Mouse (Mus musculus): ENCODE results near the gene Adgrf5. TPM values are rescaled to one million over a fixed set of nuclear protein-coding genes. Genes with fewer than 3 reads are reported as not detected.
"Not testable (repeated sequence)": the region's sequence is repeated elsewhere in the genome, so short reads cannot be mapped to it uniquely, and the experiment has no call there.

Gene Adgrf5
- polyA plus RNA-seq, 1 experiment from 2014 or later: 18.8 TPM

- no peak overlapping the region for H3K4me3 ChIP-seq (ENCODE audit: low read depth, low read length)
- TF ChIP-seq CTCF (IDR thresholded peaks at IDR 0.05; ENCODE audit: low read depth): no peak
- H3K27ac ChIP-seq (ENCODE audit: low read depth): no peak overlapping the region
- H3K4me2 ChIP-seq: no peak overlapping the region
- no peak for DNase-seq
- no peaks in the 10 kb centered on the region for H3K36me3 ChIP-seq (ENCODE audit: insufficient read depth)
- H3K9me3 ChIP-seq (ENCODE audit: low read depth, low read length): no peaks in the 10 kb centered on the region
- no peaks in the 10 kb centered on the region for H3K27me3 ChIP-seq (ENCODE audit: insufficient read depth, low read length)
- H3K4me1 ChIP-seq (ENCODE audit: insufficient read depth): no peaks in the 10 kb centered on the region
- ATAC-seq (ENCODE audit: insufficient read depth): no peak
- no peak overlapping the region for H3K9ac ChIP-seq
Measured at GRCm38 (mm10) chr17:43477621-43478020, 117.4 kb downstream of the Adgrf5 start.

DNA sequence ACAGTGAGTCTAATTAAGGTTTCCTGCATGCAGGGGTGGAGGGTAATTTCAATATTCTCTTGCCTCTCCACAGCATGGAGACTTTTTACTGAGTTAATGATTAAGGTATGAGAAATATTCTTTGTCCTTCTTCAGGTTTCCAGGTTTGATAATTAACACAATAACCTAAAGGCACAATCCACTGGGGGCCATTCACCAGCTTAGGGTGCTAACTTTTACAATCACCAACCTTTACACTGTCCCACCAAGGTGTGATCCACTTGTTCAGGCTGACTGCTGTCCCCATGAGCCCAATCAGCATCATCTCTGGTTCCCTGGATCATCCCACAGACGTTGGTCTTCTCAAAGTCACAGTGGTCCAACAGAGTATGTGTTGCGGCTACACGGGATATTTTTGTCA is 125.7 kb downstream of the Adgrf5 start:
- no peak for ATAC-seq (ENCODE audit: insufficient read depth)

DNA sequence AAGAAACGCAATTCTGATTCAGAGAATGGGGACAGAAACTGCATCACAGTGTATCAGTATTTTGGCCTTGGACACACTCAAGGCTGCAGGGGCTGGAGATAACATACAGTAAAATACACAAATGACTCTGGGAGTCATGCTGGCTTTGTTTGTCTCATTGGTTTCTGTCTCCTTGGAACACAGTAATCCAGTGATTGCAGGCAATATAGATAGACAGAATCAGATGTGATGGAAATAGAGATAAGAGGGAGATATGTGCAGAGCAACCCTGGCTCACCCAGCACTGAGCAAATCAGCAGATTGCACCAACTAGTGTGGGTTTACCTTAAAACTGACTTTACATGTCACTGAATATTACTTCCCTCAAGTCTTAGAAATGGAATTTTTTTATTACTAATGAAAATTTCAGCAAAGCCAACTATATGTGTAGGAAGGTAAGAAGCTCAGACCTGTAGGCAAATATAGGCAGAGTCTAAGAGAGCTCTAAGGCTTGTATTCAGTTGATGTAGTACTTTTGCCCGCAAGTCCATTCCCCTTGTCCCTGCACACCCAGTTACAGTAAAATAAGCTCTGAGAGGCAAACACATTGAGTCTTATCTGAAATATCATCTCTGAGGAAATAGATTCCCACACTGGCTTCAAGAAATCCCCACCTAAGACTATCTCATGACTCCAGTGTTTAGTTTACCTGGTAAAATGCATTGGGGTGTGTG is 128.3 kb downstream of the Adgrf5 start:
- Histone ChIP-seq H3K27me3 (ENCODE audit: insufficient read depth, low read length) (no peaks in the 10 kb centered on the region), H3K4me1 (ENCODE audit: insufficient read depth) (no peaks in the 10 kb centered on the region), H3K4me2 (no peak overlapping the region), H3K9ac (no peak overlapping the region), H3K27ac (ENCODE audit: low read depth) (no peak overlapping the region), H3K36me3 (ENCODE audit: insufficient read depth) (no peaks in the 10 kb centered on the region), H3K9me3 (ENCODE audit: low read depth, low read length) (no peaks in the 10 kb centered on the region), H3K4me3 (ENCODE audit: low read depth, low read length) (no peak overlapping the region)
- ATAC-seq (ENCODE audit: insufficient read depth) (no peak), DNase-seq (no peak)
- 82% methylated on average over 2 of the region's 2 CpGs for WGBS
- no peak for TF ChIP-seq CTCF (IDR thresholded peaks at IDR 0.05; ENCODE audit: low read depth)

More for the DNA sequence above, 125.7 kb downstream of the Adgrf5 start:
- Histone ChIP-seq H3K27me3 (ENCODE audit: insufficient read depth, low read length) (no peaks in the 10 kb centered on the region), H3K4me1 (ENCODE audit: insufficient read depth) (no peaks in the 10 kb centered on the region), H3K4me3 (ENCODE audit: low read depth, low read length) (no peak overlapping the region), H3K27ac (ENCODE audit: low read depth) (no peak overlapping the region), H3K36me3 (ENCODE audit: insufficient read depth) (no peaks in the 10 kb centered on the region), H3K9me3 (ENCODE audit: low read depth, low read length) (no peaks in the 10 kb centered on the region), H3K4me2 (no peak overlapping the region), H3K9ac (no peak overlapping the region)
- DNase-seq: no peak
- no peak for TF ChIP-seq CTCF (IDR thresholded peaks at IDR 0.05; ENCODE audit: low read depth)
- WGBS: 84% methylated on average over 3 of the region's 3 CpGs

- not testable (repeated sequence) for H3K4me1 ChIP-seq (ENCODE audit: insufficient read depth); H3K9ac ChIP-seq; H3K9me3 ChIP-seq (ENCODE audit: low read depth, low read length); H3K27ac ChIP-seq (ENCODE audit: low read depth); H3K36me3 ChIP-seq (ENCODE audit: insufficient read depth); H3K4me2 ChIP-seq; DNase-seq; ATAC-seq (ENCODE audit: insufficient read depth); H3K27me3 ChIP-seq (ENCODE audit: insufficient read depth, low read length); H3K4me3 ChIP-seq (ENCODE audit: low read depth, low read length)
- WGBS: 96% methylated on average over 8 of the region's 10 CpGs
Measured at GRCm38 (mm10) chr17:43490371-43490770, 130.1 kb downstream of the Adgrf5 start.

DNA sequence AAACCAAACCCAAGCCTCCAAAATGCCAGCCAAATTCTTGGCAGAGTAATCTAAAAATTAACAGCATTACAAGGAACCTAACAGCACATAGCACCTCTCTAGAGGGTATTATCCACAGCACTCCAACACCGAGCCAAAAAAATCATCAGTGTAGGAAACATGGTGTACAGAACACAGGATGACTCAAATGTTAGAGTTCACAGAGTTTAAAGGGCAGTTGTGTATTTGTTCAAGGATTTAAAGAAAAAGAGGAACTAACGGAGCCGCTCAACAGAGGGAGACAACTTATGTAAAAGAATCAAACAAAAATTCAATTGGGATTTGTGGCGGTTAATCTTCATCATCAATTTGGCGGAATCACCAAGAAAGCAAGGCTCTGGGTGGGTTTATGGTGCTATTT is 135.3 kb downstream of the Adgrf5 start:
- Histone ChIP-seq H3K4me2 (no peak overlapping the region), H3K9ac (no peak overlapping the region), H3K4me1 (ENCODE audit: insufficient read depth) (no peaks in the 10 kb centered on the region), H3K27ac (ENCODE audit: low read depth) (no peak overlapping the region), H3K36me3 (ENCODE audit: insufficient read depth) (no peaks in the 10 kb centered on the region), H3K9me3 (ENCODE audit: low read depth, low read length) (no peaks in the 10 kb centered on the region), H3K4me3 (ENCODE audit: low read depth, low read length) (no peak overlapping the region), H3K27me3 (ENCODE audit: insufficient read depth, low read length) (no peaks in the 10 kb centered on the region)
- ATAC-seq (ENCODE audit: insufficient read depth) (no peak), DNase-seq (no peak)
- 73% methylated on average over 5 of the region's 5 CpGs for WGBS
- no peak for TF ChIP-seq CTCF (IDR thresholded peaks at IDR 0.05; ENCODE audit: low read depth)

GRCm38 (mm10) chr17:43497521-43497920 is 137.3 kb downstream of the Adgrf5 start:
- H3K9me3 ChIP-seq (ENCODE audit: low read depth, low read length): no peaks in the 10 kb centered on the region
- no peak overlapping the region for H3K4me2 ChIP-seq
- no peaks in the 10 kb centered on the region for H3K4me1 ChIP-seq (ENCODE audit: insufficient read depth)
- H3K27ac ChIP-seq (ENCODE audit: low read depth): no peak overlapping the region
- no peaks in the 10 kb centered on the region for H3K27me3 ChIP-seq (ENCODE audit: insufficient read depth, low read length)
- DNase-seq: no peak
- TF ChIP-seq CTCF (IDR thresholded peaks at IDR 0.05; ENCODE audit: low read depth): no peak
- H3K9ac ChIP-seq: no peak overlapping the region
- H3K4me3 ChIP-seq (ENCODE audit: low read depth, low read length): no peak overlapping the region
- no peaks in the 10 kb centered on the region for H3K36me3 ChIP-seq (ENCODE audit: insufficient read depth)
- no peak for ATAC-seq (ENCODE audit: insufficient read depth)
- WGBS: 49% methylated on average over 4 of the region's 4 CpGs

- Histone ChIP-seq H3K4me1 (ENCODE audit: insufficient read depth) (no peaks in the 10 kb centered on the region), H3K4me2 (no peak overlapping the region), H3K9me3 (ENCODE audit: low read depth, low read length) (no peaks in the 10 kb centered on the region), H3K27ac (ENCODE audit: low read depth) (no peak overlapping the region), H3K27me3 (ENCODE audit: insufficient read depth, low read length) (no peaks in the 10 kb centered on the region), H3K9ac (no peak overlapping the region), H3K36me3 (ENCODE audit: insufficient read depth) (no peaks in the 10 kb centered on the region), H3K4me3 (ENCODE audit: low read depth, low read length) (no peak overlapping the region)
- ATAC-seq (ENCODE audit: insufficient read depth): no peak
- 80% methylated on average over 1 of the region's 1 CpGs for WGBS
- no peak for TF ChIP-seq CTCF (IDR thresholded peaks at IDR 0.05; ENCODE audit: low read depth)
- DNase-seq: no peak
Measured at GRCm38 (mm10) chr17:43500513-43500912, 140.3 kb downstream of the Adgrf5 start.

Measured in lung, embryonic 14.5 days (tissue).